Mouse (Mus musculus): ENCODE data around the gene Erich3. TPM values are rescaled to one million over a fixed set of nuclear protein-coding genes. Genes with fewer than 3 reads are reported as not detected.

The Erich3 gene
- polyA plus RNA-seq, 1 experiment from 2014 or later = 0.58 TPM

DNA sequence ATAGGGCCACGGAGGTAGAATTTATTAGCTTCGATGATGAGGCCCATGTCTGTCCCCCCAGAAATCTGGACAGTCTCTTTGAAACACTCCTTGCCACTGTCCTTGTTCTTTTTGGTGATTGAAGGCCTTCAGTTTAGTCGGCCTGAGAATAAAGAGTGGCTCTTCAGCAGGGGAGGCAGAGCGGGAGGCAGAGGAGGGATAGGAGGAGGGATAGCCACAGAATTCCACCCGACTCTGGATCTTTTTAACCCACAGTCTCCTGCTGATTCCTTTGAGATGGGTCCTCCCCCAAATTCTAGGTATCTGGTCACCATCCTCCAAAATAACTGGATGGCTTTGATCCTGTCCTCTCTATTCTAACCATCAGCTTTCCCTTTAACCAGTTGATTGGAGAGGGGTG, 10.2 kb upstream of the Erich3 start:
- Histone ChIP-seq H3K27me3 (ENCODE audit: low read depth, poor library complexity, severe bottlenecking) (peaks cover 15% of the 10 kb centered on the region), H3K9me3 (replicated peaks) (no peaks in the 10 kb centered on the region), H3K4me3 (no peak overlapping the region), H3K36me3 (no peaks in the 10 kb centered on the region), H3K27ac (replicated peaks) (no peak overlapping the region), H3K4me1 (peaks cover 24% of the 10 kb centered on the region)
- 63% methylated on average over 5 of the region's 5 CpGs for WGBS
- no peak for DNase-seq (ENCODE audit: low spot score)

GRCm38 (mm10) chr3:154654284-154654683, 9.4 kb upstream of the Erich3 start:
- H3K27ac ChIP-seq (replicated peaks) = no peak overlapping the region
- WGBS = 69% methylated on average over 6 of the region's 6 CpGs

DNA sequence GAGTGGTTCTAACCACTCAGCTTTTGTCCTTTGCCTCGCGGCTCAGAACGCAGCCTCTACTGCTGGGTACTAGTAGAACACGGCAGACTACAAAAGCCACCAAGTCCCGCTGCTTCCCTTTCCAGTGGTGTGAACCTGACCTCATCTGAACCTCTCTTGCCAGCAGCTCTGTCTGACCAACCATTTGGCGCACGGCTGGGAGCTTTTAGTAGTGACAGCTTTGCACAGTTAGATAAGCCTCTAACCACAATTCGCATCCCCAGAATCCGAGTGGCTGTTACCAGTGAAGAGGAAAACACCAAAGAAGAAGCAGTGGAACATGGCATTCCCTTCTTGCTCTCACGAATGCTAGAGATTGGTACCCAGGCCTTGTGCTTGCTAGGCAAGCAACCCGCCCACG, 8.8 kb upstream of the Erich3 start:
- no peaks in the 10 kb centered on the region for H3K36me3 ChIP-seq
- H3K27ac ChIP-seq (replicated peaks) = no peak overlapping the region
- WGBS = 78% methylated on average over 12 of the region's 12 CpGs

More at GRCm38 (mm10) chr3:154654284-154654683, 9.4 kb upstream of the Erich3 start:
- H3K4me1 ChIP-seq = peaks cover 20% of the 10 kb centered on the region
- no peak for DNase-seq (ENCODE audit: low spot score)
- H3K27me3 ChIP-seq (ENCODE audit: low read depth, poor library complexity, severe bottlenecking) = peaks cover 15% of the 10 kb centered on the region
- no peak overlapping the region for H3K4me3 ChIP-seq
- H3K36me3 ChIP-seq = no peaks in the 10 kb centered on the region
- H3K9me3 ChIP-seq (replicated peaks) = no peaks in the 10 kb centered on the region

DNA sequence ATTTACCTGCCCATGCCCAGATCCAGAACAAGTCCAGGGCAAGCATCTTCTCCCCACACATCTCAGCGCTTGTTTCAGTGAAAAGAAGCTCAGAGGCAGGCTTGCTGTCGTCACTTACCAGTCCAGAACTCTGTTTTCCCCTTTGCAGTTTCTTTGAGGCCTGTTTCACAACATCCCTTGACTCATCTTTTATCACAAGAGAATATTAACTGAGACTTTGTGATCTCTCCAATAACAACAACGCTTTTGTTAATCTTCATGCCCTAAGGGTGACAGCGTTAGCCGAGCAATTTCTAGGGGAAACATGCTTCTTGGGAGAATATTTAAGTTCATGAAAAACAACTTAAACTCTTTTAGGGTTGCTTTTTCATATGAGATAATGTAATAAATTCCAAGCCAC, 7.9 kb upstream of the Erich3 start:
- no peaks in the 10 kb centered on the region for H3K9me3 ChIP-seq (replicated peaks)
- no peak overlapping the region for H3K4me3 ChIP-seq
- peaks cover 11% of the 10 kb centered on the region for H3K4me1 ChIP-seq
- WGBS = 90% methylated on average over 5 of the region's 5 CpGs
- H3K36me3 ChIP-seq = no peaks in the 10 kb centered on the region
- no peak overlapping the region for H3K27ac ChIP-seq (replicated peaks)
- H3K27me3 ChIP-seq (ENCODE audit: low read depth, poor library complexity, severe bottlenecking) = peaks cover 15% of the 10 kb centered on the region
- no peak for DNase-seq (ENCODE audit: low spot score)

More for the DNA sequence above, 8.8 kb upstream of the Erich3 start:
- no peak for DNase-seq (ENCODE audit: low spot score)
- Histone ChIP-seq H3K4me3 (no peak overlapping the region), H3K9me3 (replicated peaks) (no peaks in the 10 kb centered on the region), H3K27me3 (ENCODE audit: low read depth, poor library complexity, severe bottlenecking) (peaks cover 15% of the 10 kb centered on the region), H3K4me1 (peaks cover 14% of the 10 kb centered on the region)

DNA sequence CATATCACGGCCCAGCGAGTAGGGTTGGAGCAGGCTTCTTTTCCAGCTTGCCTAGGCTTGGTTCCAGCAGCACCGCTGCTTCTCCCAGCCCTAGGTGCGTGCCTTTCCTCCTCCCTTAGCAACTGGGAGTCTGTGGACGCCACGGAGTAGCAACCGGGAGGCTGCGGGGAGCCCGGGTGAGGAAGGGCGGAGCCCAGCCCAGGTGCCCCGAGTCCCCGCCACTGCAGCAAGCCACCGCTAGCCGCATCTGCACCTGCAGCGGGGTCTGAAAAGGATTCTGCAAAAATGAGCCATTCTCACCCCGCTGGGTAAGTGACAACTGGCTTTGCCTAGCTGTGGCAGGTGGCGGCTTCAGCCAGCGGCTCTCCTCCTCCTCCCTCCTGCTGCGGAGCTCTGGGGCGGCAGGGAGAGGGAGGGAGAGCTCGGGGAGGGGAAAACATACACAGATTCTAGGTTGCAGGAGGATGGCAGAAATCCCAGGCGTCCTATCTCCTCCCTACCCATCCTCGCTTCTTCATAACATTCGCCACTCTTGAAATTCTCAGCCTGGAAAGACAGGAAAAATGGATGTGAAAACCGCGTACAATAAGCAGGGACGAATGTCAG, 420 bp downstream of the Erich3 start:
- DNase-seq (ENCODE audit: low spot score) = peak; percentile 55
- H3K27ac ChIP-seq (replicated peaks) = peak overlapping the region; percentile 69
- 3% methylated on average over 25 of the region's 27 CpGs for WGBS
- H3K9me3 ChIP-seq (replicated peaks) = no peaks in the 10 kb centered on the region
- peaks cover 37% of the 10 kb centered on the region for H3K27me3 ChIP-seq (ENCODE audit: low read depth, poor library complexity, severe bottlenecking)
- H3K4me1 ChIP-seq = peaks cover 14% of the 10 kb centered on the region
- peak overlapping the region; percentile 59 for H3K4me3 ChIP-seq
- no peaks in the 10 kb centered on the region for H3K36me3 ChIP-seq

DNA sequence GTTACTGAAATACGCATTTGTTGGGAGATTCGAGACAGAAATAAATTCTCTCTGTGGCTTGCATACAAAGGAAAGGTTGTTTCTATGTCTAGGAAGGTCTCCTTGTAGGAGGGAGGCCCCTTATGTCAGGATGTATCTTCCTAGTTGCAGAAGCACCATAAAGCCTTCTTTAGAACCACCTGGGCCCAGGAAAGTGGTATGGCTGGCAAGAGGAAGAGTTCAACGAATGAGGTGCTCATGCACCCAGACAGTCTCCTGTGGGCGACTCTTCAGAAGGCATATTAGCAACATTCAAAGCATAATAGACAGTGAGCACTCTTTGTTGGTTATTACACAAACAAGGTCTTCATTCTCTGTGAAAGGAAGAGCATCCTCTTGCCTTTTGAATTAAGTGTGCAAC, 977 bp downstream of the Erich3 start:
- Histone ChIP-seq H3K4me1 (peaks cover 14% of the 10 kb centered on the region), H3K9me3 (replicated peaks) (no peaks in the 10 kb centered on the region), H3K27ac (replicated peaks) (no peak overlapping the region), H3K27me3 (ENCODE audit: low read depth, poor library complexity, severe bottlenecking) (peaks cover 37% of the 10 kb centered on the region), H3K36me3 (no peaks in the 10 kb centered on the region), H3K4me3 (peak overlapping the region; percentile 59; the same call in 1 of the 2 replicates)
- 39% methylated on average over 4 of the region's 4 CpGs for WGBS
- DNase-seq (ENCODE audit: low spot score) = no peak

GRCm38 (mm10) chr3:154668485-154668884, 4.8 kb downstream of the Erich3 start:
- 87% methylated on average over 3 of the region's 3 CpGs for WGBS

GRCm38 (mm10) chr3:154670584-154670983, 6.9 kb downstream of the Erich3 start:
- no peaks in the 10 kb centered on the region for H3K36me3 ChIP-seq
- WGBS = 89% methylated on average over 6 of the region's 6 CpGs

More at GRCm38 (mm10) chr3:154668485-154668884, 4.8 kb downstream of the Erich3 start:
- Histone ChIP-seq H3K4me1 (peaks cover 14% of the 10 kb centered on the region), H3K27me3 (ENCODE audit: low read depth, poor library complexity, severe bottlenecking) (peaks cover 24% of the 10 kb centered on the region), H3K4me3 (no peak overlapping the region), H3K27ac (replicated peaks) (no peak overlapping the region), H3K36me3 (no peaks in the 10 kb centered on the region), H3K9me3 (replicated peaks) (no peaks in the 10 kb centered on the region)
- DNase-seq (ENCODE audit: low spot score) = no peak

GRCm38 (mm10) chr3:154671013-154671412, 7.4 kb downstream of the Erich3 start:
- H3K36me3 ChIP-seq = no peaks in the 10 kb centered on the region
- no peaks in the 10 kb centered on the region; the same call in 1 of the 2 replicates for H3K27me3 ChIP-seq (ENCODE audit: low read depth, poor library complexity, severe bottlenecking)
- 77% methylated on average over 5 of the region's 5 CpGs for WGBS
- DNase-seq (ENCODE audit: low spot score) = no peak
- H3K27ac ChIP-seq (replicated peaks) = no peak overlapping the region
- H3K4me1 ChIP-seq = peaks cover 7% of the 10 kb centered on the region; the same call in 1 of the 2 replicates
- no peaks in the 10 kb centered on the region for H3K9me3 ChIP-seq (replicated peaks)
- H3K4me3 ChIP-seq = no peak overlapping the region

More at GRCm38 (mm10) chr3:154670584-154670983, 6.9 kb downstream of the Erich3 start:
- peaks cover 3% of the 10 kb centered on the region for H3K27me3 ChIP-seq (ENCODE audit: low read depth, poor library complexity, severe bottlenecking)
- no peak overlapping the region for H3K27ac ChIP-seq (replicated peaks)
- no peaks in the 10 kb centered on the region for H3K9me3 ChIP-seq (replicated peaks)
- no peak overlapping the region for H3K4me3 ChIP-seq
- peaks cover 7% of the 10 kb centered on the region; the same call in 1 of the 2 replicates for H3K4me1 ChIP-seq
- no peak for DNase-seq (ENCODE audit: low spot score)

DNA sequence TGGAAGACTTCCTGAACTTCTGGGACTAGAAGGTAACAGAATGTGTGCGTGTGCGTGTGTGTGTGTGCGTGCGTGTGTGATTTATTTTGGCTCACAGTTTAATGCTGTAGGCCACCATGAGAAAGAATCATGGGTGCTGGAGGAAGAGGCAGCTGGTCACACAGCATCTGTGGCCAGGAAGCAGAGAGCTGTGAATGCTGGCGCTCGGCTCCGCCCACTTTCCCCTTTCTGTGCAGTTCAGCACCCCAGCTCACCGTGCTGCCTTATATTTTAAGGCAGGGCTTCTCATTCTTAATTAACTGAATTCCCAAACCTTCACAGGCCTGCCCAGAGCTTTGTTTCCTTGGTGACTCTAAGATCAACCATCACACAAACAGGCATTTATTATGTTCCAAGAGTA, 9.7 kb downstream of the Erich3 start:
- Histone ChIP-seq H3K4me3 (no peak overlapping the region), H3K36me3 (no peaks in the 10 kb centered on the region), H3K27me3 (ENCODE audit: low read depth, poor library complexity, severe bottlenecking) (no peaks in the 10 kb centered on the region), H3K27ac (replicated peaks) (0 out of 2 replicates have a peak overlapping the region, but pooled peaks have one; percentile 28), H3K9me3 (replicated peaks) (no peaks in the 10 kb centered on the region), H3K4me1 (peaks cover 7% of the 10 kb centered on the region; the same call in 1 of the 2 replicates)
- 61% methylated on average over 8 of the region's 8 CpGs for WGBS
- DNase-seq (ENCODE audit: low spot score) = no peak

DNA sequence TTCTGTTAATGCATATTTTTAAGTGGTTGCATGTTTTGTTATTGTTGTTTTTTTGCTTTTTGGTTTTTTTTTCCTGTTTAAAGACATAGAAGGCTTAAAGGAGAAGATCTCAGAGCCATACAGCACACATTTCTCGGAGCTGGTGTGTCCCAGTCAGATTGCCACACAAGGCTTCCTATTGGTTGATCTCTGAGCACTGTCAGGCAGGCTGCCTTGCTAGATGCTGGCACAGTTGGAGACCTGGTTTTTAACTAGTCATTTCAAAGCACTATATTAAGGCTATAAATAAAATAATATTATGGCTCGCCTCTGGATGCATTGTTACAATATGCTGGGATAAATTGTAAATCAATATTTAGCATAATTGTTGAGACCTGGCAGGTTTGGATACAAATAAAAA, 18.9 kb downstream of the Erich3 start:
- Histone ChIP-seq H3K4me3 (no peak overlapping the region), H3K27ac (replicated peaks) (no peak overlapping the region), H3K9me3 (replicated peaks) (no peaks in the 10 kb centered on the region), H3K27me3 (ENCODE audit: low read depth, poor library complexity, severe bottlenecking) (no peaks in the 10 kb centered on the region), H3K4me1 (no peaks in the 10 kb centered on the region), H3K36me3 (no peaks in the 10 kb centered on the region)
- WGBS = 73% methylated on average over 2 of the region's 2 CpGs
- no peak for DNase-seq (ENCODE audit: low spot score)

DNA sequence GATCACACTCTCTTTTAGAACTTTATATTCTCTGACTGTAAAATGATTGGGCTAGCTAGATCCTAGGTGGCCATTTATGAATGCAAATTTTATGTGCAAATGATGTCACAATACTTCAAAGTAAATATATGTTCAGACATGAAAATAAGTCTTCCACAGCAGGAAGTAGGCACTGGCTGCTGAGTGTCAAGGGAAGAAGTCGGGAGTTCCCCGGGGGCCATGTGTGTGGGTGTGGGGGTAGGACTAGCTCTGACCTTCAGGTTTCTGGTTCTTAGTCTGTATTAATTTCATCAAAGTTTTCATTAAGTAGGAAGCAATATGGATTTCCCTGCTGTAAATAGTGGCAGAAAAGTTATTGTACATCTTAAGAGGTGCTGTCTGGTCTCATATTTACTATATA, 20.0 kb downstream of the Erich3 start:
- WGBS = 95% methylated on average over 2 of the region's 2 CpGs
- no peaks in the 10 kb centered on the region for H3K4me1 ChIP-seq
- H3K9me3 ChIP-seq (replicated peaks) = no peaks in the 10 kb centered on the region
- no peak overlapping the region for H3K4me3 ChIP-seq
- DNase-seq (ENCODE audit: low spot score) = no peak
- no peaks in the 10 kb centered on the region for H3K36me3 ChIP-seq
- H3K27me3 ChIP-seq (ENCODE audit: low read depth, poor library complexity, severe bottlenecking) = no peaks in the 10 kb centered on the region
- H3K27ac ChIP-seq (replicated peaks) = no peak overlapping the region

DNA sequence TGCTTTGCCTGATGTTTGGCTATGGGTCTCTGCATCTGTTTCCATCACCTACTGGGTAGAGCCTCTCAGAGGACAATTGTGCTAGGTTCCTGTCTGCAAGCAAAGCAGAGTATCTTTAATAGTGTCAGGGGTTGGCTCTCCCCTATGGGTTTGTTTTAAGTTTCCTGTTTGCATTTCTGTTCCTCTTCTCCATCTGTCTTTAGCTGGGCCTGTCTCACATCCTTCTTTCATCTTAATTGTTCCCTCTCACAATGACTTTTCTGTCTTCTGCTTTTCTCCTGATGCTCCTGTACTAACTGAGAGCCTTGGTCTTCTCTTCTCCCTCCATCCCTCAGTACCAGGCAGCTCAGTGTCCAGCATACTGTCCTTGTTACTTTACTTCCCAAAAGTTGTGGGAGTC, 26.6 kb downstream of the Erich3 start:
- Histone ChIP-seq H3K4me1 (no peaks in the 10 kb centered on the region), H3K36me3 (no peaks in the 10 kb centered on the region), H3K27ac (replicated peaks) (no peak overlapping the region), H3K27me3 (ENCODE audit: low read depth, poor library complexity, severe bottlenecking) (no peaks in the 10 kb centered on the region), H3K9me3 (replicated peaks) (no peaks in the 10 kb centered on the region), H3K4me3 (no peak overlapping the region)
- DNase-seq (ENCODE audit: low spot score) = no peak
